Mouse (Mus musculus) forebrain, postnatal 0 days (tissue): ENCODE data around the gene Igfn1. TPM values are rescaled to one million over a fixed set of nuclear protein-coding genes. Genes with fewer than 3 reads are reported as not detected.

Experiments
- ATAC-seq: fragments of 200-750 bp; cut with Nextera tagmentation; 2 replicates; pipeline ENCODE4 v1.8.0; 2017; ENCODE audit warnings: mild to moderate bottlenecking, moderate library complexity
- DNase-seq: peaks from one replicate; pipeline ENCODE4 v3.0.0-alpha.2; 2015
- H3K27ac ChIP-seq: fragments of 300-500 bp; sonication (generic); 2 replicates; pipeline ENCODE4 v1.5.1; 2014; ENCODE audit warnings: low read depth, mild to moderate bottlenecking, antibody characterized with exemption, low read length, moderate library complexity, mixed read lengths
- H3K27me3 ChIP-seq: fragments of 300-500 bp; sonication (generic); 2 replicates; pipeline ENCODE4 v1.6.1; 2014; ENCODE audit warnings: mild to moderate bottlenecking, low read length, mixed read lengths; ENCODE audit not compliant: insufficient read depth
- H3K36me3 ChIP-seq: fragments of 300-500 bp; sonication (generic); 2 replicates; pipeline ENCODE4 v1.6.1; 2014; ENCODE audit warnings: mild to moderate bottlenecking, moderate library complexity; ENCODE audit not compliant: insufficient read depth
- H3K4me1 ChIP-seq: fragments of 300-500 bp; sonication (generic); 2 replicates; pipeline ENCODE4 v1.6.1; 2014; ENCODE audit warnings: antibody characterized with exemption; ENCODE audit not compliant: insufficient read depth
- H3K4me2 ChIP-seq: fragments of 300-500 bp; sonication (generic); 2 replicates; pipeline ENCODE4 v1.6.1; 2014; ENCODE audit warnings: low read depth, mild to moderate bottlenecking, moderate library complexity
- H3K4me3 ChIP-seq: fragments of 300-500 bp; sonication (generic); 2 replicates; pipeline ENCODE4 v1.5.1; 2014; ENCODE audit warnings: low read depth, low read length, mixed read lengths
- H3K9ac ChIP-seq: fragments of 300-500 bp; sonication (generic); 2 replicates; pipeline ENCODE4 v1.6.1; 2014; ENCODE audit warnings: mild to moderate bottlenecking
- H3K9me3 ChIP-seq: fragments of 300-500 bp; sonication (generic); 2 replicates; pipeline ENCODE4 v1.6.1; 2016; ENCODE audit warnings: low read length
- CTCF ChIP-seq: sonication (generic); IDR thresholded peaks from 2 replicates; pipeline ENCODE4 v1.5.1; 2016; ENCODE audit warnings: antibody characterized with exemption, control low read depth, low read depth
- WGBS: fragments of 180-500 bp; shearing (Covaris S2); extraction: QIAGEN DNeasy Blood & Tissue Kit; methylation state at CpG from one replicate; pipeline ENCODE4 v1.1.7; 2014; 5-methylcytosine and 5-hydroxymethylcytosine counted together
- polyA plus RNA-seq: library from polyadenylated mRNA; unstranded; fragments of >200 nt; fragmentation: Nextera tagmentation; extraction: Ambion mirVana; gene quantifications from 2 replicates; pipeline ENCODE4 v1.2.1, GENCODE M21; 2015
- total RNA-seq: library from RNA; depleted of rRNA; stranded (reverse); fragments of >200 nt; gene quantifications from 2 replicates; pipeline ENCODE4 v1.2.3, GENCODE M21; 2014

The Igfn1 gene
- total and polyA plus RNA-seq, 2 experiments from 2014 or later, result not detected

DNA sequence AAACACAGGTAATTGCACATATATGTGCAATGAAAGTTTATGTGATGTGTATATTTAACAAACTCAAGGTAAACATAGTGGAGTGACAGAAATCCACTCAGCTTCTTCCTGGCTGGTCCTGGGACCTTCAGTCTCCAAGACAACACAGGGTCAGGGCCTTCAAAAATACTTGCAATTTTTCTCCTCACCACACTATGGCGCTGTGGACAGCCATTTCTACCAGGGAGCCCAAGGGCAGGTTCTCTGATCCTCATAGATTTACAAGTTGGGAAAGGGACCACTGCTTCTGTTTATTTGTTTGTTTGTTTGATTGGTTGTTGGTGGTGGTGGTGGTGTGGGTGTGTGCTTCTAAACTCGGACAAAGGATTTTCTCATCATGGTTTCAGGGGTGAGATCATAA lies 41.3 kb upstream of the Igfn1 start:
- peak; percentile 74 for TF ChIP-seq CTCF
- ATAC-seq (no peak), DNase-seq (peak; percentile 51)
- Histone ChIP-seq H3K4me2 (no peak overlapping the region), H3K27me3 (peaks cover 15% of the 10 kb centered on the region; the same call in 1 of the 2 replicates), H3K36me3 (no peaks in the 10 kb centered on the region), H3K9ac (no peak overlapping the region), H3K4me1 (peaks cover 5% of the 10 kb centered on the region; the same call in 1 of the 2 replicates), H3K9me3 (no peaks in the 10 kb centered on the region), H3K27ac (no peak overlapping the region), H3K4me3 (no peak overlapping the region)
- WGBS, result 8% methylated on average over 2 of the region's 2 CpGs

GRCm38 (mm10) chr1:136045774-136046173 lies 39.6 kb upstream of the Igfn1 start:
- no peak overlapping the region for H3K9ac ChIP-seq
- H3K9me3 ChIP-seq, result no peaks in the 10 kb centered on the region
- 0 out of 2 replicates have a peak, but pooled peaks cover 3% of the 10 kb centered on the region for H3K4me1 ChIP-seq
- 16% methylated on average over 4 of the region's 4 CpGs for WGBS
- ATAC-seq, result peak; percentile 61
- DNase-seq, result peak; percentile 84
- H3K27me3 ChIP-seq, result peaks cover 14% of the 10 kb centered on the region; the same call in 1 of the 2 replicates
- no peak overlapping the region for H3K27ac ChIP-seq
- no peak overlapping the region for H3K4me2 ChIP-seq
- no peaks in the 10 kb centered on the region for H3K36me3 ChIP-seq
- H3K4me3 ChIP-seq, result no peak overlapping the region
- peak; percentile 88 for TF ChIP-seq CTCF

DNA sequence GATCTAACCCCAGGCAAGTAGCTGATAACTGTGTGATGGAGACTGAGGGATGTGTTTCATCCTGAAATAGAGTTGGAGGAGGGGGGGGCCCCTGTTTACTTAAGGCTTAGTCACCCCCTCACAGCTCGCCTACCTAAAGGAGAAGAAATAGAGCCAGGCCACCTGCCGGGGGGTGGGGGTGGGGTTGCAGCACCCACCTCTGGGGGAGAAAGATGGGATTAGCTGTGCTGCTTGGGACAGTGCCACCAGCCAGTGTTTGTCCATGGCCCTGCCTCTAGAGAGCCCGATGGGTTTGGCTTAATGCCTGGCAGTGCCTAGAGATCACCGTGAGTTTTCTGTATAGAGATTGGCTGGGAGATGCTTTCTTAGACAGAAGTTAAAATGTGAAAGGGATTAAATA lies 34.7 kb upstream of the Igfn1 start:
- no peaks in the 10 kb centered on the region; the same call in 1 of the 2 replicates for H3K36me3 ChIP-seq
- H3K4me1 ChIP-seq, result 0 out of 2 replicates have a peak, but pooled peaks cover 3% of the 10 kb centered on the region
- H3K4me3 ChIP-seq, result no peak overlapping the region
- H3K4me2 ChIP-seq, result no peak overlapping the region
- no peak overlapping the region for H3K9ac ChIP-seq
- ATAC-seq (no peak), DNase-seq (no peak)
- no peaks in the 10 kb centered on the region for H3K27me3 ChIP-seq
- TF ChIP-seq CTCF, result no peak
- no peak overlapping the region for H3K27ac ChIP-seq
- H3K9me3 ChIP-seq, result no peaks in the 10 kb centered on the region
- WGBS, result 21% methylated on average over 4 of the region's 4 CpGs

GRCm38 (mm10) chr1:136040452-136040851 lies 34.3 kb upstream of the Igfn1 start:
- H3K4me3 ChIP-seq, result no peak overlapping the region
- no peak overlapping the region for H3K27ac ChIP-seq
- 19% methylated on average over 11 of the region's 11 CpGs for WGBS
- ATAC-seq, result no peak
- no peaks in the 10 kb centered on the region for H3K27me3 ChIP-seq
- H3K36me3 ChIP-seq, result peaks cover 2% of the 10 kb centered on the region; the same call in 1 of the 2 replicates
- no peak overlapping the region for H3K9ac ChIP-seq
- no peak for TF ChIP-seq CTCF
- DNase-seq, result no peak
- no peaks in the 10 kb centered on the region for H3K9me3 ChIP-seq
- 0 out of 2 replicates have a peak, but pooled peaks cover 3% of the 10 kb centered on the region for H3K4me1 ChIP-seq
- no peak overlapping the region for H3K4me2 ChIP-seq

- ATAC-seq (no peak), DNase-seq (no peak)
- H3K27me3 ChIP-seq, result no peaks in the 10 kb centered on the region
- 75% methylated on average over 5 of the region's 5 CpGs for WGBS
- H3K4me1 ChIP-seq, result 0 out of 2 replicates have a peak, but pooled peaks cover 3% of the 10 kb centered on the region
- no peak overlapping the region for H3K4me2 ChIP-seq
- H3K9ac ChIP-seq, result no peak overlapping the region
- peaks cover 17% of the 10 kb centered on the region for H3K36me3 ChIP-seq
- H3K9me3 ChIP-seq, result no peaks in the 10 kb centered on the region
- H3K27ac ChIP-seq, result no peak overlapping the region
- no peak overlapping the region for H3K4me3 ChIP-seq
- TF ChIP-seq CTCF, result no peak
These were observed 32.8 kb upstream of the Igfn1 start for GRCm38 (mm10) chr1:136038746-136039538.

DNA sequence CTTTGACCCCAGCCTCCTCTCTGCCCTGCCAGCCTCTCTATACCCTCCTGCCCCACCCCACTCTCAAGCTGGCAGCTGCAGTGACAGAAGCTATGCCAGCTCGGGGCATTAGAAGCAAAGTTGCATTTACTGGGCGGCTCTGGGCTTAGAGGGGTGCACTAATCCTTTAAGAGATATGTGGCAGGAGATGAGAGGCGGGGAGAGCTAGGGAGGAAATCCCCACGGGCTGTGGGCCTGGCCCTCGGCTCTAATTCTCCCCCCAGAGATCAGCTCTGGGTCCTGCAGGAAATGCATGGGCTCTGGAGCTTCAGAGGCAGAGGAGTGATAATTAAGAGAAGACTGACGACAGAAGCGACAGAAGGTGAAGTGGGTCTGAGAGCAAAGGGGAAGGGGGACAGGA lies 26.8 kb upstream of the Igfn1 start:
- H3K9me3 ChIP-seq, result no peaks in the 10 kb centered on the region
- H3K36me3 ChIP-seq, result peaks cover 64% of the 10 kb centered on the region
- no peak overlapping the region for H3K27ac ChIP-seq
- ATAC-seq, result no peak
- H3K4me3 ChIP-seq, result no peak overlapping the region
- no peaks in the 10 kb centered on the region for H3K27me3 ChIP-seq
- DNase-seq, result no peak
- no peak overlapping the region for H3K4me2 ChIP-seq
- H3K9ac ChIP-seq, result no peak overlapping the region
- no peaks in the 10 kb centered on the region for H3K4me1 ChIP-seq
- TF ChIP-seq CTCF, result no peak
- WGBS, result 55% methylated on average over 7 of the region's 7 CpGs

DNA sequence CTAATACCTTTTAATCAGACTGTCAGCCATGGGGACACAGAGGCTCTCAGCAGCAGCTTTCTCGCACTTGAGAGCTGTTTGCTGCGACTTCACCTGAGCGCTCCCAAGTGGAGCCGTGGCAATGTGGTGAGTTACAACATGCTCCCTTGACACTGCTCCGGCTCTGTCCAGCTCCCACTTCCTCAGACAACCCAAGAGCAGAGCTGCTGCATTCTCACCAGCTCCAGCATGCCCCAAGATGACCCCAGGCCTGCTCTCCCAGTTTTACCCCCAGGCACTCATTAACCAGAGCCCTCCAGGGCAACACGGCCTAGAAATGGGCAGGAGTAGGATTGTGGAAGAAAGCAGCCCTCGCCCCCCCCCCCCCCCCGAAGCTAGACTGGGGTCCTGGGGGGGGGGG lies 25.6 kb upstream of the Igfn1 start:
- WGBS, result 86% methylated on average over 8 of the region's 8 CpGs
- Histone ChIP-seq H3K27me3 (no peaks in the 10 kb centered on the region), H3K36me3 (peaks cover 77% of the 10 kb centered on the region), H3K4me1 (no peaks in the 10 kb centered on the region), H3K9me3 (no peaks in the 10 kb centered on the region), H3K27ac (no peak overlapping the region), H3K4me2 (no peak overlapping the region), H3K9ac (no peak overlapping the region), H3K4me3 (no peak overlapping the region)
- no peak for DNase-seq
- no peak for TF ChIP-seq CTCF
- no peak for ATAC-seq
